Mouse (Mus musculus) E14TG2a.4 (cell line): ENCODE data around the gene Cfap54.

Experiments
- CTCF ChIP-seq: conservative IDR thresholded peaks from 2 replicates; pipeline ENCODE4 v1.5.1; 2014; ENCODE audit warnings: low read length
- POU5F1 ChIP-seq: IDR thresholded peaks from 2 replicates; pipeline ENCODE4 v1.6.1; 2014; ENCODE audit warnings: low read length, borderline replicate concordance

GRCm38 (mm10) chr10:92992526-92992925 lies 88.9 kb downstream of the Cfap54 start:
- no peak for TF ChIP-seq CTCF
- TF ChIP-seq POU5F1 = no peak
